Mouse (Mus musculus) testis, adult 2 months (tissue): ENCODE measurements around the gene Kalrn.

ENCODE experiments used
- CTCF ChIP-seq: fragments of 200-500 bp; IDR thresholded peaks from 2 replicates; pipeline ENCODE4 v1.5.1; 2012; ENCODE audit warnings: low read depth, mild to moderate bottlenecking, inconsistent platforms, low read length, moderate library complexity; ENCODE audit not compliant: control insufficient read depth, insufficient read depth, insufficient replicate concordance
- POLR2A ChIP-seq: fragments of 200-500 bp; IDR thresholded peaks from 2 replicates; pipeline ENCODE4 v1.6.1; 2012; ENCODE audit warnings: low read depth, mild to moderate bottlenecking, inconsistent platforms, low read length, moderate library complexity; ENCODE audit not compliant: control insufficient read depth

DNA sequence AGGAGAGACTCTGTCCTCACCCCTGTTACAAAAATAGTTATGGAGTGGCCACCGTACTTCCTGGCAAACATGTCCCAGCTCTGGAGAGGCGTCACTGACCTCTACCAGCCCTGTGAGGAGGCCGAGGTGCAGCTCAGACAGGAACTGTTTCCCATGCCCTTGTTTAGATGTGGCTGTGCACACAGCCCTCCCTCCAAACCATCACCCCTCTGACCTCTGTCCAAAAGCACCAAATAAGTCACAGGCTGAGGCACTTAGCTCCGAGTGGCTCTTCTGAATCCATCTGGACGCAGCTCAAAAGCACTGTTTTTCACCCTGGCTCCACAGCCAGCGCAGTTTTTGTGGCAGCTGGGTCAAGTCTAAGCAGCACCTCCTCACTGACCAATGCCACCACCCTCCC lies 220.6 kb downstream of the Kalrn start:
- TF ChIP-seq POLR2A = no peak
- no peak for TF ChIP-seq CTCF
